Mouse (Mus musculus) small intestine, adult 2 months (tissue): ENCODE results near the gene C130050O18Rik. TPM values are rescaled to one million over a fixed set of nuclear protein-coding genes. Genes with fewer than 3 reads are reported as not detected.

ENCODE experiments used
- H3K27ac ChIP-seq: fragments of 200-500 bp; 2 replicates; pipeline ENCODE4 v1.5.1; 2012; ENCODE audit warnings: low read depth, low read length, control low read depth, inconsistent platforms; ENCODE audit not compliant: insufficient read depth
- H3K27me3 ChIP-seq: fragments of 200-500 bp; 2 replicates; pipeline ENCODE4 v1.6.1; 2012; ENCODE audit warnings: mild to moderate bottlenecking, moderate library complexity, low read length, inconsistent platforms; ENCODE audit not compliant: control insufficient read depth, insufficient read depth
- H3K36me3 ChIP-seq: fragments of 200-500 bp; 2 replicates; pipeline ENCODE4 v1.6.1; 2012; ENCODE audit warnings: mild to moderate bottlenecking, low read length, control low read depth, inconsistent platforms; ENCODE audit not compliant: control insufficient read depth, insufficient read depth
- H3K4me1 ChIP-seq: fragments of 200-500 bp; 2 replicates; pipeline ENCODE4 v1.6.1; 2012; ENCODE audit warnings: low read length, inconsistent platforms, mixed read lengths; ENCODE audit not compliant: control insufficient read depth, insufficient read depth, insufficient read length
- H3K4me3 ChIP-seq: fragments of 200-500 bp; 2 replicates; pipeline ENCODE4 v1.5.1; 2012; ENCODE audit warnings: low read depth, mild to moderate bottlenecking, control low read depth, inconsistent platforms, low read length, moderate library complexity
- CTCF ChIP-seq: fragments of 200-500 bp; IDR thresholded peaks from 2 replicates; pipeline ENCODE4 v1.5.1; 2012; ENCODE audit warnings: low read depth, mild to moderate bottlenecking, control low read depth, inconsistent platforms, low read length, moderate library complexity, mixed read lengths; ENCODE audit not compliant: insufficient replicate concordance, insufficient read length; ENCODE audit errors: extremely low read depth
- POLR2A ChIP-seq: fragments of 200-500 bp; IDR thresholded peaks from 2 replicates; pipeline ENCODE4 v1.6.1; 2012; ENCODE audit warnings: low read depth, mild to moderate bottlenecking, control low read depth, inconsistent platforms, low read length, moderate library complexity
- whole genome bisulfite sequencing: fragments of 180-500 bp; shearing (Covaris S2); methylation state at CpG from one replicate; pipeline ENCODE4 v1.1.7; 2018; 5-methylcytosine and 5-hydroxymethylcytosine counted together
- polyA plus RNA-seq: library from polyadenylated mRNA; depleted of rRNA; stranded (reverse); fragments of >200 nt; gene quantifications from 2 replicates; pipeline ENCODE4 v1.2.3, GENCODE M21; 2012

Gene C130050O18Rik
- polyA plus RNA-seq, 1 experiment: 3.5 TPM

- WGBS: 1% methylated on average over 72 of the region's 73 CpGs
- H3K36me3 ChIP-seq: no peaks in the 10 kb centered on the region
These were observed 24.5 kb upstream of the C130050O18Rik start for GRCm38 (mm10) chr5:139380385-139381248.

GRCm38 (mm10) chr5:139381586-139382513 is 23.2 kb upstream of the C130050O18Rik start:
- 53% methylated on average over 18 of the region's 18 CpGs for WGBS
- H3K4me3 ChIP-seq: peak overlapping the region; percentile 15

More at GRCm38 (mm10) chr5:139380385-139381248, 24.5 kb upstream of the C130050O18Rik start:
- peak overlapping the region; percentile 76 for H3K4me3 ChIP-seq
- peak overlapping the region; percentile 71 for H3K27ac ChIP-seq
- TF ChIP-seq POLR2A: 0 out of 2 replicates have a peak, but pooled peaks have one; percentile 29
- no peak for TF ChIP-seq CTCF
- no peaks in the 10 kb centered on the region for H3K27me3 ChIP-seq
- H3K4me1 ChIP-seq: peaks cover 37% of the 10 kb centered on the region

GRCm38 (mm10) chr5:139382760-139383159 is 22.3 kb upstream of the C130050O18Rik start:
- Histone ChIP-seq H3K36me3 (no peaks in the 10 kb centered on the region; the same call in 1 of the 2 replicates), H3K4me3 (peak overlapping the region; percentile 21), H3K27ac (peak overlapping the region; percentile 79), H3K27me3 (no peaks in the 10 kb centered on the region), H3K4me1 (peaks cover 34% of the 10 kb centered on the region)
- TF ChIP-seq CTCF: no peak
- no peak for TF ChIP-seq POLR2A
- WGBS: 36% methylated on average over 8 of the region's 8 CpGs

More at GRCm38 (mm10) chr5:139381586-139382513, 23.2 kb upstream of the C130050O18Rik start:
- Histone ChIP-seq H3K36me3 (no peaks in the 10 kb centered on the region; the same call in 1 of the 2 replicates), H3K27ac (peak overlapping the region; percentile 79), H3K27me3 (no peaks in the 10 kb centered on the region), H3K4me1 (peaks cover 37% of the 10 kb centered on the region)
- TF ChIP-seq POLR2A (no peak), CTCF (no peak)

GRCm38 (mm10) chr5:139383234-139383633 is 21.8 kb upstream of the C130050O18Rik start:
- Histone ChIP-seq H3K4me3 (no peak overlapping the region), H3K27me3 (no peaks in the 10 kb centered on the region), H3K27ac (peak overlapping the region; percentile 79), H3K4me1 (peaks cover 34% of the 10 kb centered on the region), H3K36me3 (no peaks in the 10 kb centered on the region; the same call in 1 of the 2 replicates)
- 65% methylated on average over 9 of the region's 9 CpGs for WGBS
- TF ChIP-seq POLR2A: no peak
- TF ChIP-seq CTCF: no peak

- H3K4me1 ChIP-seq: peaks cover 27% of the 10 kb centered on the region
- no peaks in the 10 kb centered on the region for H3K27me3 ChIP-seq
- 56% methylated on average over 10 of the region's 10 CpGs for WGBS
- no peaks in the 10 kb centered on the region; the same call in 1 of the 2 replicates for H3K36me3 ChIP-seq
- H3K4me3 ChIP-seq: no peak overlapping the region
- TF ChIP-seq POLR2A (no peak), CTCF (no peak)
- H3K27ac ChIP-seq: 0 out of 2 replicates have a peak overlapping the region, but pooled peaks have one; percentile 2
These were observed 20.5 kb upstream of the C130050O18Rik start for GRCm38 (mm10) chr5:139384531-139384930.

GRCm38 (mm10) chr5:139386047-139386446 is 19.0 kb upstream of the C130050O18Rik start:
- H3K4me1 ChIP-seq: peaks cover 26% of the 10 kb centered on the region
- 97% methylated on average over 5 of the region's 5 CpGs for WGBS
- TF ChIP-seq POLR2A (no peak), CTCF (no peak)

More at GRCm38 (mm10) chr5:139386047-139386446, 19.0 kb upstream of the C130050O18Rik start:
- Histone ChIP-seq H3K27ac (no peak overlapping the region), H3K27me3 (no peaks in the 10 kb centered on the region), H3K36me3 (no peaks in the 10 kb centered on the region; the same call in 1 of the 2 replicates), H3K4me3 (no peak overlapping the region)
